Mouse (Mus musculus) mesoderm, embryonic 11.5 days (tissue): ENCODE results near the gene Gm21887.
A peak's percentile ranks its signal among the peaks of the same experiment; 100 is the strongest.
"Not testable (repeated sequence)": the region's sequence is repeated elsewhere in the genome, so short reads cannot be mapped to it uniquely, and the experiment has no call there.

Experiments used
- DNase-seq: peaks from one replicate; pipeline ENCODE4 v3.0.0-alpha.2; 2012; ENCODE audit warnings: low read depth, low spot score

Gm21887 gene

GRCm38 (mm10) chrX:170011529-170011879 is 2.0 kb downstream of the Gm21887 start:
- not testable (repeated sequence) for DNase-seq

GRCm38 (mm10) chrX:170013421-170013820 is 4.0 kb downstream of the Gm21887 start:
- DNase-seq: not testable (repeated sequence)

GRCm38 (mm10) chrX:170014038-170014437 is 4.6 kb downstream of the Gm21887 start:
- not testable (repeated sequence) for DNase-seq

GRCm38 (mm10) chrX:170015883-170016282 is 6.4 kb downstream of the Gm21887 start:
- not testable (repeated sequence) for DNase-seq

- peak; percentile 100 for DNase-seq
Measured at GRCm38 (mm10) chrX:170017333-170018245, 8.1 kb downstream of the Gm21887 start.

GRCm38 (mm10) chrX:170018571-170019218 is 9.2 kb downstream of the Gm21887 start:
- not testable (repeated sequence) for DNase-seq

GRCm38 (mm10) chrX:170019219-170019953 is 9.9 kb downstream of the Gm21887 start:
- DNase-seq: not testable (repeated sequence)

GRCm38 (mm10) chrX:170019954-170020689 is 10.7 kb downstream of the Gm21887 start:
- DNase-seq: peak; percentile 94

GRCm38 (mm10) chrX:170020690-170021050 is 11.2 kb downstream of the Gm21887 start:
- DNase-seq: peak; percentile 97

- not testable (repeated sequence) for DNase-seq
Measured at GRCm38 (mm10) chrX:170021205-170021604, 11.7 kb downstream of the Gm21887 start.

GRCm38 (mm10) chrX:170021750-170022461 is 12.4 kb downstream of the Gm21887 start:
- peak; percentile 93 for DNase-seq
